Mouse (Mus musculus) embryonic fibroblast, embryonic 13.5 days (primary cell): ENCODE measurements around the gene Zic2. TPM values are rescaled to one million over a fixed set of nuclear protein-coding genes. Genes with fewer than 3 reads are reported as not detected.

Source experiments
- H3K27ac ChIP-seq: 2 replicates; pipeline ENCODE4 v1.5.1; 2012; ENCODE audit warnings: low read length, control low read depth, inconsistent platforms; ENCODE audit not compliant: insufficient read depth
- H3K4me1 ChIP-seq: 2 replicates; pipeline ENCODE4 v1.6.1; 2011; ENCODE audit warnings: low read length; ENCODE audit not compliant: control insufficient read depth, insufficient read depth
- H3K4me3 ChIP-seq: 2 replicates; pipeline ENCODE4 v1.5.1; 2011; ENCODE audit warnings: mild to moderate bottlenecking, control low read depth, low read length; ENCODE audit not compliant: insufficient read depth
- CTCF ChIP-seq: IDR thresholded peaks from 2 replicates; pipeline ENCODE4 v1.5.1; 2011; ENCODE audit warnings: mild to moderate bottlenecking, control low read depth, low read length, moderate library complexity, borderline replicate concordance; ENCODE audit not compliant: insufficient read depth
- POLR2A ChIP-seq: IDR thresholded peaks from 2 replicates; pipeline ENCODE4 v1.6.1; 2011; ENCODE audit warnings: low read depth, mild to moderate bottlenecking, control low read depth, low read length, moderate library complexity
- polyA plus RNA-seq: library from polyadenylated mRNA; stranded (reverse); fragments of >200 nt; gene quantifications from 2 replicates; pipeline ENCODE4 v1.2.4, GENCODE M21; 2011; ENCODE audit warnings: low read depth; ENCODE audit not compliant: missing spikeins, insufficient read length

The Zic2 gene
- polyA plus RNA-seq, 1 experiment = 2.8 TPM

GRCm38 (mm10) chr14:122483024-122483385, 7.8 kb downstream of the Zic2 start:
- H3K4me3 ChIP-seq = no peak overlapping the region
- TF ChIP-seq POLR2A (no peak), CTCF (no peak)
- H3K27ac ChIP-seq = no peak overlapping the region
- no peaks in the 10 kb centered on the region for H3K4me1 ChIP-seq

GRCm38 (mm10) chr14:122483556-122484421, 8.6 kb downstream of the Zic2 start:
- no peak for TF ChIP-seq POLR2A
- no peak for TF ChIP-seq CTCF
- no peak overlapping the region for H3K4me3 ChIP-seq
- no peak overlapping the region for H3K27ac ChIP-seq
- no peaks in the 10 kb centered on the region for H3K4me1 ChIP-seq

GRCm38 (mm10) chr14:122484458-122484843, 9.2 kb downstream of the Zic2 start:
- no peak for TF ChIP-seq POLR2A
- no peak for TF ChIP-seq CTCF

GRCm38 (mm10) chr14:122484844-122485551, 9.8 kb downstream of the Zic2 start:
- no peaks in the 10 kb centered on the region for H3K4me1 ChIP-seq
- H3K27ac ChIP-seq = no peak overlapping the region

More at GRCm38 (mm10) chr14:122484458-122484843, 9.2 kb downstream of the Zic2 start:
- Histone ChIP-seq H3K4me1 (no peaks in the 10 kb centered on the region), H3K4me3 (no peak overlapping the region), H3K27ac (no peak overlapping the region)

GRCm38 (mm10) chr14:122485635-122486181, 10.5 kb downstream of the Zic2 start:
- Histone ChIP-seq H3K4me1 (no peaks in the 10 kb centered on the region), H3K4me3 (no peak overlapping the region), H3K27ac (no peak overlapping the region)
- TF ChIP-seq CTCF = no peak

More at GRCm38 (mm10) chr14:122484844-122485551, 9.8 kb downstream of the Zic2 start:
- H3K4me3 ChIP-seq = no peak overlapping the region
- TF ChIP-seq CTCF = no peak
- TF ChIP-seq POLR2A = no peak

GRCm38 (mm10) chr14:122486611-122487010, 11.4 kb downstream of the Zic2 start:
- Histone ChIP-seq H3K4me3 (no peak overlapping the region), H3K4me1 (no peaks in the 10 kb centered on the region), H3K27ac (no peak overlapping the region)
- TF ChIP-seq POLR2A = no peak
- no peak for TF ChIP-seq CTCF

GRCm38 (mm10) chr14:122487366-122487765, 12.1 kb downstream of the Zic2 start:
- H3K27ac ChIP-seq = no peak overlapping the region
- H3K4me3 ChIP-seq = no peak overlapping the region
- no peak for TF ChIP-seq POLR2A
- no peak for TF ChIP-seq CTCF
- no peaks in the 10 kb centered on the region for H3K4me1 ChIP-seq

- TF ChIP-seq POLR2A (no peak), CTCF (no peak)
- Histone ChIP-seq H3K4me1 (no peaks in the 10 kb centered on the region), H3K4me3 (no peak overlapping the region), H3K27ac (no peak overlapping the region)
Measured at GRCm38 (mm10) chr14:122489041-122489440, 13.8 kb downstream of the Zic2 start.

- Histone ChIP-seq H3K4me1 (no peaks in the 10 kb centered on the region), H3K27ac (no peak overlapping the region), H3K4me3 (no peak overlapping the region)
- TF ChIP-seq CTCF = no peak
- no peak for TF ChIP-seq POLR2A
Measured at GRCm38 (mm10) chr14:122489686-122490414, 14.6 kb downstream of the Zic2 start.
